In the genomic region with DNA sequence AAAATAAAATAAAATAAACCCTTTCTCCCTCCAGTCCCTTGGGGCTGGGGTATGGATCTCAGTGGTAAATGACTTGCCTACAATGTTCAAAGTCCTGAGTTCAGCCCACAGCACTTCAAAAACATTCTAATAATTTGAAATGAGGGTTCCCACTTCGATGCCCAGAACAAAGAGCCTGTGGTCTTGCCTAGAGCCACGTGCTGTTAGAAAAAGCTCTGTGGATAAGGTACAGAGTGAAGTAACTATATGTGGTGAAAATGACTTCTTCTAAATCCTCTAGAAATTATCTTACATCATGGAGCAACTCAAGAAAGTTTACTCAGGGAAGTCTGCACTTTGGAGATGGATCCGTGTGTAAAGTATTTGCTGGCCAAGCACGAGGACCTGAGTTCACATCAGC, we compare ENCODE assay signal across 14 mouse cellular contexts.
"Had no signal": no experiment of that assay in that cellular context is flagged by ENCODE, and none has a peak within 500 bp of the region (broad histone marks: within the 10 kb centered on the region; RNA-seq: fewer than 3 reads in every experiment).

No protein-coding gene starts in this region.

- DNase-seq: kidney, adult 8-10 months; kidney, postnatal 4 days; lung, postnatal 14 days; retina, postnatal 1 day; thymus, postnatal 36 days had no signal

- H3K36me3 ChIP-seq: limb, embryonic 12.5 days; lung, embryonic 15.5 days; midbrain, embryonic 12.5 days; neural tube, embryonic 13.5 days had no signal

- H3K27ac ChIP-seq: kidney, postnatal 0 days; layer of hippocampus, adult 2 months; limb, embryonic 12.5 days; lung, embryonic 15.5 days; macrophage; midbrain, embryonic 12.5 days; neural tube, embryonic 13.5 days had no signal

- ATAC-seq: intestine, postnatal 0 days; midbrain, embryonic 16.5 days had no signal

- H3K9me3 ChIP-seq: limb, embryonic 12.5 days; lung, embryonic 15.5 days; midbrain, embryonic 12.5 days; neural tube, embryonic 13.5 days had no signal

- H3K4me2 ChIP-seq: limb, embryonic 12.5 days; lung, embryonic 15.5 days; midbrain, embryonic 12.5 days; neural tube, embryonic 13.5 days had no signal

- H3K4me1 ChIP-seq: limb, embryonic 12.5 days; lung, embryonic 15.5 days; neural tube, embryonic 13.5 days had no signal

- H3K4me3 ChIP-seq: layer of hippocampus, adult 2 months; limb, embryonic 12.5 days; lung, embryonic 15.5 days; midbrain, embryonic 12.5 days; neural tube, embryonic 13.5 days had no signal

- H3K27me3 ChIP-seq: limb, embryonic 12.5 days; lung, embryonic 15.5 days; midbrain, embryonic 12.5 days; neural tube, embryonic 13.5 days had no signal

- H3K9ac ChIP-seq: limb, embryonic 12.5 days; lung, embryonic 15.5 days; midbrain, embryonic 12.5 days; neural tube, embryonic 13.5 days had no signal
